Mouse (Mus musculus) stomach, embryonic 15.5 days (tissue): Measurements from ENCODE around the gene Nova2. TPM values are rescaled to one million over a fixed set of nuclear protein-coding genes. Genes with fewer than 3 reads are reported as not detected.

Experiments used
- ATAC-seq: fragments of 200-750 bp; cut with Nextera tagmentation; 2 replicates; pipeline ENCODE4 v1.8.0; 2017; ENCODE audit warnings: low read depth, moderate number of reproducible peaks, moderate TSS enrichment; ENCODE audit not compliant: insufficient read depth, low FRiP score
- H3K27ac ChIP-seq: fragments of 300-500 bp; sonication (generic); 2 replicates; pipeline ENCODE4 v1.5.1; 2015; ENCODE audit warnings: mild to moderate bottlenecking, inconsistent platforms
- H3K27me3 ChIP-seq: fragments of 300-500 bp; sonication (generic); replicated peaks from 2 replicates; pipeline ENCODE4 v1.6.1; 2015; ENCODE audit warnings: inconsistent platforms
- H3K36me3 ChIP-seq: fragments of 300-500 bp; sonication (generic); 2 replicates; pipeline ENCODE4 v1.6.1; 2015; ENCODE audit warnings: inconsistent platforms
- H3K4me1 ChIP-seq: fragments of 300-500 bp; sonication (generic); 2 replicates; pipeline ENCODE4 v1.6.1; 2015; ENCODE audit warnings: inconsistent platforms
- H3K4me2 ChIP-seq: fragments of 300-500 bp; sonication (generic); 2 replicates; pipeline ENCODE4 v1.6.1; 2015; ENCODE audit warnings: mild to moderate bottlenecking, inconsistent platforms
- H3K4me3 ChIP-seq: fragments of 300-500 bp; sonication (generic); replicated peaks from 2 replicates; pipeline ENCODE4 v1.5.1; 2015; ENCODE audit warnings: inconsistent platforms
- H3K9ac ChIP-seq: fragments of 300-500 bp; sonication (generic); 2 replicates; pipeline ENCODE4 v1.6.1; 2015; ENCODE audit warnings: inconsistent platforms
- H3K9me3 ChIP-seq: fragments of 300-500 bp; sonication (generic); 2 replicates; pipeline ENCODE4 v1.6.1; 2016; ENCODE audit warnings: inconsistent platforms
- WGBS: fragments of 180-500 bp; shearing (Covaris S2); methylation state at CpG from one replicate; pipeline ENCODE4 v1.1.7; 2015; 5-methylcytosine and 5-hydroxymethylcytosine counted together
- polyA plus RNA-seq: library from polyadenylated mRNA; unstranded; fragments of >200 nt; fragmentation: Nextera tagmentation; extraction: Ambion mirVana; gene quantifications from 2 replicates; pipeline ENCODE4 v1.2.1, GENCODE M21; 2015

The Nova2 gene
- polyA plus RNA-seq, 1 experiment from 2014 or later: 0.63 TPM

- no peaks in the 10 kb centered on the region for H3K9me3 ChIP-seq
- WGBS: 11% methylated on average over 5 of the region's 5 CpGs
- H3K4me2 ChIP-seq: peak overlapping the region; percentile 93
- no peak for ATAC-seq
- H3K27me3 ChIP-seq: peaks cover 28% of the 10 kb centered on the region; the same call in 1 of the 2 replicates
- H3K27ac ChIP-seq: peak overlapping the region; percentile 80; the same call in 1 of the 2 replicates
- peak overlapping the region; percentile 46 for H3K4me3 ChIP-seq
- H3K36me3 ChIP-seq: no peaks in the 10 kb centered on the region
- H3K9ac ChIP-seq: no peak overlapping the region
- peaks cover 18% of the 10 kb centered on the region for H3K4me1 ChIP-seq
Measured at GRCm38 (mm10) chr7:18989995-18990394, 64.3 kb downstream of the Nova2 start.

- H3K4me1 ChIP-seq: peaks cover 18% of the 10 kb centered on the region
- peak within 1 kb of the TSS; percentile 80 for H3K27ac ChIP-seq
- no peaks in the 10 kb centered on the region for H3K36me3 ChIP-seq
- H3K9me3 ChIP-seq: no peaks in the 10 kb centered on the region
- peak within 1 kb of the TSS; percentile 93 for H3K4me2 ChIP-seq
- ATAC-seq: peak; percentile 94
- peaks cover 28% of the 10 kb centered on the region; the same call in 1 of the 2 replicates for H3K27me3 ChIP-seq
- peak within 1 kb of the TSS; percentile 4 for H3K9ac ChIP-seq
- H3K4me3 ChIP-seq: peak within 1 kb of the TSS; percentile 46
- under 1% methylated on average over 37 of the region's 37 CpGs for WGBS
Measured at GRCm38 (mm10) chr7:18990601-18991295, 65.1 kb downstream of the Nova2 start, which contains the start of gene Mypop. TSS of gene Mypop (plus strand) at chr7:18991245.

GRCm38 (mm10) chr7:18991660-18992293 lies 66.1 kb downstream of the Nova2 start:
- 0 out of 2 replicates have a peak, but pooled peaks have one; percentile 7 for ATAC-seq
- WGBS: under 1% methylated on average over 59 of the region's 59 CpGs
- peak overlapping the region; percentile 46 for H3K4me3 ChIP-seq

GRCm38 (mm10) chr7:18992294-18992675 lies 66.6 kb downstream of the Nova2 start:
- no peak for ATAC-seq
- WGBS: 3% methylated on average over 31 of the region's 31 CpGs
- no peaks in the 10 kb centered on the region for H3K36me3 ChIP-seq

More at GRCm38 (mm10) chr7:18991660-18992293, 66.1 kb downstream of the Nova2 start:
- H3K27ac ChIP-seq: no peak overlapping the region
- H3K36me3 ChIP-seq: no peaks in the 10 kb centered on the region
- H3K27me3 ChIP-seq: peaks cover 28% of the 10 kb centered on the region; the same call in 1 of the 2 replicates
- no peaks in the 10 kb centered on the region for H3K9me3 ChIP-seq
- peak overlapping the region; percentile 4 for H3K9ac ChIP-seq
- peak overlapping the region; percentile 93 for H3K4me2 ChIP-seq
- peaks cover 18% of the 10 kb centered on the region for H3K4me1 ChIP-seq

GRCm38 (mm10) chr7:18993036-18993435 lies 67.3 kb downstream of the Nova2 start:
- Histone ChIP-seq H3K9me3 (no peaks in the 10 kb centered on the region), H3K4me1 (peaks cover 18% of the 10 kb centered on the region), H3K27me3 (peaks cover 24% of the 10 kb centered on the region; the same call in 1 of the 2 replicates), H3K4me2 (no peak overlapping the region), H3K9ac (no peak overlapping the region), H3K36me3 (no peaks in the 10 kb centered on the region), H3K4me3 (0 out of 2 replicates have a peak overlapping the region, but pooled peaks have one; percentile 46), H3K27ac (no peak overlapping the region)
- 91% methylated on average over 5 of the region's 5 CpGs for WGBS
- no peak for ATAC-seq

More at GRCm38 (mm10) chr7:18992294-18992675, 66.6 kb downstream of the Nova2 start:
- H3K27me3 ChIP-seq: peaks cover 28% of the 10 kb centered on the region; the same call in 1 of the 2 replicates
- H3K9me3 ChIP-seq: no peaks in the 10 kb centered on the region
- peak overlapping the region; percentile 4 for H3K9ac ChIP-seq
- peak overlapping the region; percentile 93 for H3K4me2 ChIP-seq
- H3K4me3 ChIP-seq: peak overlapping the region; percentile 46
- peaks cover 18% of the 10 kb centered on the region for H3K4me1 ChIP-seq
- no peak overlapping the region for H3K27ac ChIP-seq

GRCm38 (mm10) chr7:18998835-18999234 lies 73.1 kb downstream of the Nova2 start:
- WGBS: 44% methylated on average over 9 of the region's 9 CpGs
- H3K4me3 ChIP-seq: no peak overlapping the region
- no peaks in the 10 kb centered on the region for H3K9me3 ChIP-seq
- peaks cover 25% of the 10 kb centered on the region for H3K4me1 ChIP-seq
- ATAC-seq: no peak
- H3K9ac ChIP-seq: no peak overlapping the region
- H3K27me3 ChIP-seq: no peaks in the 10 kb centered on the region
- no peak overlapping the region for H3K4me2 ChIP-seq
- H3K36me3 ChIP-seq: no peaks in the 10 kb centered on the region
- no peak overlapping the region for H3K27ac ChIP-seq

GRCm38 (mm10) chr7:19000421-19000820 lies 74.7 kb downstream of the Nova2 start:
- Histone ChIP-seq H3K9me3 (no peaks in the 10 kb centered on the region), H3K36me3 (peaks cover 5% of the 10 kb centered on the region), H3K4me1 (peaks cover 37% of the 10 kb centered on the region), H3K4me3 (peak overlapping the region; percentile 39), H3K9ac (0 out of 2 replicates have a peak overlapping the region, but pooled peaks have one; percentile 22), H3K27ac (peak overlapping the region; percentile 81; the same call in 1 of the 2 replicates), H3K27me3 (no peaks in the 10 kb centered on the region), H3K4me2 (peak overlapping the region; percentile 54)
- 45% methylated on average over 10 of the region's 10 CpGs for WGBS
- ATAC-seq: no peak

- Histone ChIP-seq H3K27me3 (no peaks in the 10 kb centered on the region), H3K27ac (peak overlapping the region; percentile 81), H3K4me3 (peak overlapping the region; percentile 39), H3K4me2 (peak overlapping the region; percentile 54), H3K4me1 (peaks cover 45% of the 10 kb centered on the region), H3K9me3 (no peaks in the 10 kb centered on the region), H3K9ac (0 out of 2 replicates have a peak overlapping the region, but pooled peaks have one; percentile 22), H3K36me3 (peaks cover 8% of the 10 kb centered on the region)
- 29% methylated on average over 18 of the region's 18 CpGs for WGBS
- ATAC-seq: no peak
Measured at GRCm38 (mm10) chr7:19001066-19001806, 75.5 kb downstream of the Nova2 start.

GRCm38 (mm10) chr7:19001807-19002085 lies 76.1 kb downstream of the Nova2 start:
- Histone ChIP-seq H3K4me1 (peaks cover 49% of the 10 kb centered on the region), H3K27ac (peak overlapping the region; percentile 81), H3K9ac (no peak overlapping the region), H3K36me3 (peaks cover 8% of the 10 kb centered on the region), H3K27me3 (no peaks in the 10 kb centered on the region), H3K4me2 (peak overlapping the region; percentile 61; the same call in 1 of the 2 replicates), H3K4me3 (no peak overlapping the region; the same call in 1 of the 2 replicates), H3K9me3 (no peaks in the 10 kb centered on the region)
- WGBS: 60% methylated on average over 3 of the region's 3 CpGs
- no peak for ATAC-seq

- no peaks in the 10 kb centered on the region for H3K9me3 ChIP-seq
- peak overlapping the region; percentile 42 for H3K4me3 ChIP-seq
- H3K4me1 ChIP-seq: peaks cover 53% of the 10 kb centered on the region
- no peaks in the 10 kb centered on the region for H3K27me3 ChIP-seq
- peak overlapping the region; percentile 81 for H3K27ac ChIP-seq
- WGBS: 11% methylated on average over 4 of the region's 4 CpGs
- H3K9ac ChIP-seq: no peak overlapping the region
- peaks cover 9% of the 10 kb centered on the region for H3K36me3 ChIP-seq
- no peak for ATAC-seq
- peak overlapping the region; percentile 61 for H3K4me2 ChIP-seq
Measured at GRCm38 (mm10) chr7:19002115-19002514, 76.4 kb downstream of the Nova2 start.

- Histone ChIP-seq H3K27me3 (no peaks in the 10 kb centered on the region), H3K27ac (peak overlapping the region; percentile 81), H3K9ac (peak overlapping the region; percentile 29; the same call in 1 of the 2 replicates), H3K4me2 (peak overlapping the region; percentile 61), H3K4me3 (peak overlapping the region; percentile 42), H3K4me1 (peaks cover 53% of the 10 kb centered on the region), H3K36me3 (peaks cover 15% of the 10 kb centered on the region), H3K9me3 (no peaks in the 10 kb centered on the region)
- ATAC-seq: peak; percentile 27; the same call in 1 of the 2 replicates
- WGBS: 2% methylated on average over 17 of the region's 17 CpGs
Measured at GRCm38 (mm10) chr7:19002848-19003498, 77.3 kb downstream of the Nova2 start.
